Mouse (Mus musculus): ENCODE measurements around the gene Emilin3.
A peak's percentile ranks its signal among the peaks of the same experiment; 100 is the strongest.

The Emilin3 gene

GRCm38 (mm10) chr2:160871310-160871709, 40.8 kb downstream of the Emilin3 start:
- DNase-seq = peak; percentile 75

GRCm38 (mm10) chr2:160869446-160869845, 42.7 kb downstream of the Emilin3 start:
- DNase-seq = no peak

GRCm38 (mm10) chr2:160865266-160865665, 46.9 kb downstream of the Emilin3 start:
- no peak for DNase-seq

- no peak for DNase-seq
Measured at GRCm38 (mm10) chr2:160864112-160864511, 48.0 kb downstream of the Emilin3 start.

GRCm38 (mm10) chr2:160860363-160860762, 51.8 kb downstream of the Emilin3 start:
- DNase-seq = no peak
